Mouse (Mus musculus): ENCODE results near the gene Arid5a. TPM values are rescaled to one million over a fixed set of nuclear protein-coding genes. Genes with fewer than 3 reads are reported as not detected.
A peak's percentile ranks its signal among the peaks of the same experiment; 100 is the strongest.

Gene Arid5a
- polyA plus RNA-seq, 1 experiment = 12.7 TPM

DNA sequence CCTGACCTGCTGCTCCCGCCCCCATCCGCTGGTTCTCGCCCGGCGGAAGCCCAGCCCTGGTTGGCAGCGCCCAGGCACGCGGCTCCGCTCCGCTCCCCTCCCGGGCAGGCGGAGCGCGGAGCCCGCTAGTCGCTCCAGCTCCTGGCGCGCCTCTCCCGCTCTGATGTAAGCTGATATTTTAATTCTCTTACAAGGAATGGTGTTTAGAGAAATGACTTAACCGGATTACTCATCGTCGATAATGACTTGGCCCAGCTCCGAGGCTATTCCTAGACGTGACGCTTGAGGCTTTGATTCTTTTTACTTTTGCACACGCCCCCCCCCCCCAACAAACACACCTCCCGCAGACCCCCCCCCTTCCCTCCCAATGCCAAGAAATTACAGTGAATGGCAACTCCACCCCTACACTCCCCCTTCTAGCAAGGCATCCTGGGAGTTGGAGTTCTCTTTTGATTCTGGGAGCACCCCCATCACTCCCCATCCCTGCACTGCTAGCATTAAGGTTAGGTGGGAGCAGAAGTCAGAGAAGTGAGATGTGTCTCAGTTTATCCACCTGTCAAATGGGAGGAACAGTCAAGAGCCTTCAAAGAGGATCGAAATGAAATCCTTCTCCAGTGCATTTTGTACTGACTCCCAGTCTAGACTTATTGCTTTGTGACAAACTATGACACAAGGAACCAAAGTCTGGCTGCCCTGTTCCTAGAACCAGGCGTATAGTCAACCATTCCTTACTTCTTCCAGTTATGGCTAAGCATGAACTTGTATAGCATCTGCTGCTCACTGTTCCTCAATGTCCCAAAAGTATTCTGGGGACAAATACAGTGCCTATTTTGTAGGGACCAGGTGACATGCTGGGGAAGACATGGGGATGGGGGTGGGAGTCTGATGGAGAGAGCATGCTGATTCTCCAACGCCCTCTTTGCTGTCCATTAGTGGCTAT is 3.9 kb upstream of the Arid5a start:
- no peak for TF ChIP-seq CTCF (IDR thresholded peaks at IDR 0.05; ENCODE audit: low read depth, low read length)
- no peak for TF ChIP-seq POLR2A (IDR thresholded peaks at IDR 0.05; ENCODE audit: borderline replicate concordance, low read depth, low read length)
- Histone ChIP-seq H3K27ac (ENCODE audit: insufficient read depth, low read depth, low read length) (no peak overlapping the region), H3K4me1 (ENCODE audit: control insufficient read depth, insufficient read depth, low read length) (peaks cover 13% of the 10 kb centered on the region), H3K4me3 (ENCODE audit: insufficient read depth, low read length) (peak overlapping the region; percentile 41)

DNA sequence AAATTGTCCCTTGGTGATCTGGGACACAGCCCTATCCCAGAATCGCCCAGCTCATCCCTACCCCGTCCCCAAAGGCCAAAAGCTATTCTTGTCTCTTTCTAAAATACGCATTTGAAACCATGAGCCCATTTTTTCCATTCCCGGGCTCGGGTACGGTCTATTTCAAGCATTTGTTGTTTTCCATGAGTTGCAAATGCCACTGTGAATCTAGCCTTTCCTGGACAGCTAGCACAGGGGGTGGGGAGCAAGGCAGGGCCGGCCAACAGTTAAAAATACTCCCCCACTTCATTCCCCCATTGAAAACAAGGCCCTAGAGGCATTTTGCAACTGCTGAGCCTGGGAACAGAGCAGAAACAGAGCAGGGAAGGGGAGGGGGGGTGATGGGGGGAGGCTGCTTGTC is 2.8 kb upstream of the Arid5a start:
- H3K4me1 ChIP-seq (ENCODE audit: control insufficient read depth, insufficient read depth, low read length) = peaks cover 22% of the 10 kb centered on the region
- TF ChIP-seq CTCF (IDR thresholded peaks at IDR 0.05; ENCODE audit: low read depth, low read length) (no peak), POLR2A (IDR thresholded peaks at IDR 0.05; ENCODE audit: borderline replicate concordance, low read depth, low read length) (no peak)
- H3K4me3 ChIP-seq (ENCODE audit: insufficient read depth, low read length) = no peak overlapping the region
- no peak overlapping the region for H3K27ac ChIP-seq (ENCODE audit: insufficient read depth, low read depth, low read length)

DNA sequence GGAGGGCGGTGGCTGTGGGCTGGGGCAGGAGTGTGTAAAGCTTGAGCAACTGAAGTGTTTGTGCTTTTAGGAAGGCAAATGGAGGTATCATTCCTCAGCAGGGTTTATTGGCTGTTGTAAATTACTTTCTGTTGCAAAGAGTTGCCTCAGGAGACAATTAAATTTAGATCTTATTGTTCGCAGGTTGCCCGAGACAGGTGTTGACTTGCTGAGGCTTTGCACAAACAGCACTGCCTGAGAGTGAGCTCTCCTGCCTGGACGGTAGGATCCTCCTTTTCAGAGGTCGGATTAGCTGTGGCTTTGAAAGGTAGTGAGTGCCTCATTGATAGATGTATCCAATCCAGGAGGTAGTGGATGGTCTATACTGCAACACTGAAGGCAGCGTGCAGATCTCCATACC is 1.4 kb upstream of the Arid5a start:
- Histone ChIP-seq H3K27ac (ENCODE audit: insufficient read depth, low read depth, low read length) (no peak overlapping the region), H3K4me3 (ENCODE audit: insufficient read depth, low read length) (no peak overlapping the region), H3K4me1 (ENCODE audit: control insufficient read depth, insufficient read depth, low read length) (peaks cover 23% of the 10 kb centered on the region)
- TF ChIP-seq POLR2A (IDR thresholded peaks at IDR 0.05; ENCODE audit: borderline replicate concordance, low read depth, low read length) (no peak), CTCF (IDR thresholded peaks at IDR 0.05; ENCODE audit: low read depth, low read length) (no peak)

DNA sequence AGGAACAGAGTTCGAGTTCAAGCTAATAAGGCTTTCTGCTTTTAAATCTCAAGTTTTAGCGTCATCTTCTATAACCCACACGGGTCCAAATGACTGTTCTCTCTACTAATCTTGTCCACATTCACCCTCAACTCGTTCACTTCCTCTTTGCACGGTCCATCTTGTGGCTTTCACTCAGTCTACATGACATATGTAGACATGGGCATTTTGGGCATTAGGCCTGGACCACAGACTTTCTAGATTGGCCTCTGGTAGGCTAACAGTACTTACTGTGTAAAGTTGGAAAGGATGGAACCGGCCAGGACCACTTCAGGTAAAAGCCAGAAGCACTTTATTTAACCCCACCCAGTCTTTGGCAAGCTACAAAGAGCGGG is 425 bp upstream of the Arid5a start:
- Histone ChIP-seq H3K4me1 (ENCODE audit: control insufficient read depth, insufficient read depth, low read length) (peaks cover 23% of the 10 kb centered on the region), H3K4me3 (ENCODE audit: insufficient read depth, low read length) (0 out of 2 replicates have a peak overlapping the region, but pooled peaks have one; percentile 1), H3K27ac (ENCODE audit: insufficient read depth, low read depth, low read length) (no peak overlapping the region)
- TF ChIP-seq CTCF (IDR thresholded peaks at IDR 0.05; ENCODE audit: low read depth, low read length) (no peak), POLR2A (IDR thresholded peaks at IDR 0.05; ENCODE audit: borderline replicate concordance, low read depth, low read length) (no peak)

DNA sequence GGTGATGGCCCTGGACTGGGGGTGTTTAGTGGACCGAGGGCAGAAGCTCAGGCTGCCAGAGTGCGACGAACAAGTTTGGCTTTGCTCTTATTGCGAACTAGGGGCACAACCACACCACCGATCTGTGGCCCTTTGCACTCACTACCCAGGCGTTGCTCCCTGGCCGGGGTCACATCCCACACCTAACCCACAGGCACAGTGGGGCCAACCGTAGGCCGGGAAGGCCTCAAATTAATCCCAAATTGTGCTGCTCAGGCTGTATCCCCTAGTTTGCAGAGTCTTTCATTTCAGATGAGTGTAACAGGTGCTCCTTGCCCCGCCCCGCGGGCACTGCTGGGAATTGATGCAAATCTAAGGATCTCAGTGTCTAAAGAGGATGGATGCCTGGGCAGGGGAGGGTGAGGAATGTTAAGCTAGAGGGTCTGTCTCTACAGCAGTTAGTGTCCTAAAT is 943 bp downstream of the Arid5a start:
- Histone ChIP-seq H3K27ac (ENCODE audit: insufficient read depth, low read depth, low read length) (peak overlapping the region; percentile 73), H3K4me3 (ENCODE audit: insufficient read depth, low read length) (peak overlapping the region; percentile 82), H3K4me1 (ENCODE audit: control insufficient read depth, insufficient read depth, low read length) (peaks cover 23% of the 10 kb centered on the region)
- TF ChIP-seq POLR2A (IDR thresholded peaks at IDR 0.05; ENCODE audit: borderline replicate concordance, low read depth, low read length) (no peak), CTCF (IDR thresholded peaks at IDR 0.05; ENCODE audit: low read depth, low read length) (no peak)

DNA sequence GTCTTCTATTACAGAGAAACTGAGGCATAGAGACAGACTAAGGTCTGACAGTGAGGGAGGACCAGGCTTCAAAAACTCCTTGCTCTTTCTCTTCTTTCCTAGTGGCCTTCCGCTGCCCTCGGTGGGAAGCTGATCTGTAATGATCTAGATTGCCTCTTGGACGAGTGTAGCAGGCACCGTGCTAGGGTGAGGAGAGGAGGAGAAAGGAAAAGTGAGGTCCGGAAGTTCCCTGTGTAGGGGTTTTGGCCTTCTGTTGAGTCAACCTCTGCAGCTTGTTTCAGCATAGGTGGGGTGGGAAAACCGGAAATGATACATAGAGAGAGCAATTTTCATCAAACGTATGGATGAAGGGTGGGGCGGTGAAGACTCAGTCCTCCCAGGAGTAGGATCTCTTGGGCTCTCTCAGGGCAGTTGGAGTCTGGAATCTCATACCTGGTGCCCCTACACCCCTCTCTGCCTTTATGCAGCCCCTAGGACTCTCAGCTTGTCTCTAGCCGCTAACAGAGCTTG is 1.5 kb downstream of the Arid5a start:
- no peak overlapping the region for H3K27ac ChIP-seq (ENCODE audit: insufficient read depth, low read depth, low read length)
- peak overlapping the region; percentile 82 for H3K4me3 ChIP-seq (ENCODE audit: insufficient read depth, low read length)
- TF ChIP-seq CTCF (IDR thresholded peaks at IDR 0.05; ENCODE audit: low read depth, low read length) (no peak), POLR2A (IDR thresholded peaks at IDR 0.05; ENCODE audit: borderline replicate concordance, low read depth, low read length) (no peak)
- peaks cover 20% of the 10 kb centered on the region for H3K4me1 ChIP-seq (ENCODE audit: control insufficient read depth, insufficient read depth, low read length)

DNA sequence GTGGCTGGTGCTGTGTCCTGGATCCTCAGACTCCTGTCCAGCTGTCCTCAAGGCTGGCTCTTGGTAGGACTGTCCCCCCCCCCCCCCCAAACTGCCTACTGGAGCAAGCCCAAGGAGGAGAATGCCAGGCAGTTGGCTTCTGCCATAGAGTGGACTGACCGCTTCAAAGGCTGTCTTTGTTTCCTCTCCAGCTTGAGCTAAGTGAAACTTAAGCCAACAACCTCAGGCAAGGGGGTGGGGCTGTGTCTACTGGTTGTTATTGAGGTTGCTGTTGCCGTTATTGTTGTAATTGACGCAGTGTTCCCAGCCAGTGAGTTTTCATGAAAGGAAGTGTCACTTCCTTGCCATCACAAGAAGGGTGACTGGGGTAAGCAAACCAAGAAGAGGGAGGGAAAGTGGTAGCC is 2.0 kb downstream of the Arid5a start:
- no peak overlapping the region for H3K4me3 ChIP-seq (ENCODE audit: insufficient read depth, low read length)
- TF ChIP-seq CTCF (IDR thresholded peaks at IDR 0.05; ENCODE audit: low read depth, low read length) (no peak), POLR2A (IDR thresholded peaks at IDR 0.05; ENCODE audit: borderline replicate concordance, low read depth, low read length) (no peak)
- peaks cover 20% of the 10 kb centered on the region for H3K4me1 ChIP-seq (ENCODE audit: control insufficient read depth, insufficient read depth, low read length)
- no peak overlapping the region for H3K27ac ChIP-seq (ENCODE audit: insufficient read depth, low read depth, low read length)

DNA sequence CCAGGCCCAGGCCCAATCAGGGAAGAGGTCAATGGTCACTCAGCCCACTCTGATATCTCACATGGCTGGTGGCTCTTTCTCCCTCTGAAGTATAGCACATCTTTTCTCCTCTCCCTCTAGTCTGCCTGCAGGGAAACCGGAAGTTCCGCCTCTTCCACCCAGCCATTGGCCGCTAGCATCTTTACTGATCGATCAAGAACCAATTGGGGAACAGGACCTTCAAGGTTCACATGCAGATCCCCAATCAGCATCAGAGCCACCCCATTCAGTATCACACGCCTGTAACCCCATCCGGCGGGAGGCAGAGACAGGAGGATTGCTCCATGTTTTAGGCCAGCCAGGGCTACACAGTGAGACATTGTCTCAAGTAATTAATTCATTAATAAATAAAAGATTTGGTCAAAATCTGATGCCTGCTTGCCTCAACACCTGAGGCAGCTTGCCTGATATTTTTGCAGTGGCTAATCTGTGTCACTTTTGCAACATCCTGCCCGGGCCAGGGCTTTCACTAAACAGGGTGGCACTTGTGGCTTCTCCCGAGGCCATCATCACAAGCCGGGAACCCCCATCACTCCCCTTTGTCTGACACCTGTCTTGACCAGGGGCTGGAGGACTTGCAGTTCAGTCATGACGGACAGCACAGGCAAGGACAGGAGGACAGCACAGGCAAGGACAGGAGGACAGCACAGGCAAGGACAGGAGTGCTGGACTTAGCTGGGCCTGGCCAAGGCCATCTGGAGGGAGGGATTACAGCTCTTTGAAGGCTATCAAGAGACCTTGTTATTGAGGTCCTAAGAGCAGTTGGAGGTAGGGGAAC is 7.6 kb downstream of the Arid5a start:
- Histone ChIP-seq H3K4me3 (ENCODE audit: insufficient read depth, low read length) (no peak overlapping the region), H3K27ac (ENCODE audit: insufficient read depth, low read depth, low read length) (no peak overlapping the region), H3K4me1 (ENCODE audit: control insufficient read depth, insufficient read depth, low read length) (no peaks in the 10 kb centered on the region)
- TF ChIP-seq POLR2A (IDR thresholded peaks at IDR 0.05; ENCODE audit: borderline replicate concordance, low read depth, low read length) (no peak), CTCF (IDR thresholded peaks at IDR 0.05; ENCODE audit: low read depth, low read length) (no peak)

DNA sequence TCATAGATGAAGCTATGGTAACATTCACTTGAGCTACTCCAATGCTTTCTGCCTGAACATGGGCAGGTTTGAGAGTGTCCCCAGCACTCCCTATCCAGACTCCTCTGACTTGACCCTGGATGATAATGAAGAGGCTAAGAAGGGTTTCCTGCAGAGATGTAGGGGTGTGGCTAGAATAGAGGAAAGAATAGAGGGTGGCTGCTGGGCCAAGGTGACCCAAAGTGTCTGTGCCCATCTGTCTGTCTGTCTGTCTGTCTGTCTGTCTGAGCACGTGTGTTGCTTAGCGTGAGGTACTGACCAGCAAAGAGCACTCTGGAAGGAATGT is 8.2 kb downstream of the Arid5a start:
- TF ChIP-seq CTCF (IDR thresholded peaks at IDR 0.05; ENCODE audit: low read depth, low read length) (no peak), POLR2A (IDR thresholded peaks at IDR 0.05; ENCODE audit: borderline replicate concordance, low read depth, low read length) (no peak)
- Histone ChIP-seq H3K4me3 (ENCODE audit: insufficient read depth, low read length) (no peak overlapping the region), H3K4me1 (ENCODE audit: control insufficient read depth, insufficient read depth, low read length) (no peaks in the 10 kb centered on the region), H3K27ac (ENCODE audit: insufficient read depth, low read depth, low read length) (no peak overlapping the region)
